Mouse (Mus musculus) embryonic facial prominence, embryonic 11.5 days (tissue): Measurements from ENCODE around the gene Ube2d1. TPM values are rescaled to one million over a fixed set of nuclear protein-coding genes. Genes with fewer than 3 reads are reported as not detected.

Experiments
- ATAC-seq: fragments of 200-750 bp; cut with Nextera tagmentation; replicated peaks from 2 replicates; pipeline ENCODE4 v1.8.0; 2017; ENCODE audit warnings: low read depth; ENCODE audit not compliant: insufficient number of reproducible peaks, low FRiP score, low TSS enrichment
- DNase-seq: peaks from one replicate; pipeline ENCODE4 v3.0.0-alpha.2; 2015; ENCODE audit warnings: low spot score
- H3K27ac ChIP-seq: fragments of 300-500 bp; sonication (generic); replicated peaks from 2 replicates; pipeline ENCODE4 v1.5.1; 2014; ENCODE audit warnings: mild to moderate bottlenecking, low read depth, low read length, control low read depth
- H3K27me3 ChIP-seq: fragments of 300-500 bp; sonication (generic); 2 replicates; pipeline ENCODE4 v1.6.1; 2014; ENCODE audit warnings: mild to moderate bottlenecking, low read length, moderate library complexity, mixed read lengths; ENCODE audit not compliant: control insufficient read depth, insufficient read depth
- H3K36me3 ChIP-seq: fragments of 300-500 bp; sonication (generic); replicated peaks from 2 replicates; pipeline ENCODE4 v1.6.1; 2014; ENCODE audit warnings: low read depth, mild to moderate bottlenecking, low read length, moderate library complexity, mixed read lengths; ENCODE audit not compliant: control insufficient read depth, insufficient read depth
- H3K4me1 ChIP-seq: fragments of 300-500 bp; sonication (generic); 2 replicates; pipeline ENCODE4 v1.6.1; 2014; ENCODE audit warnings: low read length, mixed read lengths; ENCODE audit not compliant: control insufficient read depth, insufficient read depth
- H3K4me2 ChIP-seq: fragments of 300-500 bp; sonication (generic); 2 replicates; pipeline ENCODE4 v1.6.1; 2014; ENCODE audit warnings: low read depth, mild to moderate bottlenecking, control low read depth, low read length, moderate library complexity
- H3K4me3 ChIP-seq: fragments of 300-500 bp; sonication (generic); 2 replicates; pipeline ENCODE4 v1.5.1; 2014; ENCODE audit warnings: low read depth, low read length, control low read depth
- H3K9ac ChIP-seq: fragments of 300-500 bp; sonication (generic); replicated peaks from 2 replicates; pipeline ENCODE4 v1.6.1; 2014; ENCODE audit warnings: mild to moderate bottlenecking, control low read depth, low read length
- H3K9me3 ChIP-seq: fragments of 300-500 bp; sonication (generic); replicated peaks from 2 replicates; pipeline ENCODE4 v1.6.1; 2016; ENCODE audit warnings: mild to moderate bottlenecking, low read length, inconsistent platforms, mixed read lengths; ENCODE audit not compliant: control insufficient read depth
- WGBS: fragments of 180-500 bp; shearing (Covaris S2); extraction: QIAGEN DNeasy Blood & Tissue Kit; methylation state at CpG from one replicate; pipeline ENCODE4 v1.1.7; 2014; 5-methylcytosine and 5-hydroxymethylcytosine counted together
- polyA plus RNA-seq: library from polyadenylated mRNA; unstranded; fragments of >200 nt; fragmentation: Nextera tagmentation; extraction: Ambion mirVana; gene quantifications from 2 replicates; pipeline ENCODE4 v1.2.1, GENCODE M21; 2014

The Ube2d1 gene
- polyA plus RNA-seq, 1 experiment from 2014 or later, result 158 TPM

DNA sequence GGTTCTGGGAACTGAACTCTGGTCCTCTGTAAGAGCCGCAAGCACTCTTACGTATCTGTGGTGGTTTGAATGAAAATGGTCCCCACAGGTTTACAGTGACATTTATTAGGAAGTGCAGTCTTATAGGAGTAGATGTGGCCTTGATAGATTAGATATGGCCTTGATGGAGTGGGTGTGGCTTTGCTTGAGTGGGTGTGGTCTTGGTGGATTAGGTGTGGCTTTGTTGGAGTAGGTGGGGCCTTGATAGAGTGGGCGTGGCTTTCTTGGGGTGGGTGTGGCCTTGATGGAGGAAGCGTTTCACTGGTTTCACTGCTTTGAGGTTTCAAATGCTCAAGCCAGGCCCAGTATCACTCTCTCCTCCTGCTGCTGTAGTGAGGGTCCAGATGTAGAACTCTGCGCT is 23.1 kb upstream of the Ube2d1 start:
- Histone ChIP-seq H3K27me3 (no peaks in the 10 kb centered on the region), H3K27ac (no peak overlapping the region), H3K9ac (no peak overlapping the region), H3K9me3 (no peaks in the 10 kb centered on the region), H3K4me3 (no peak overlapping the region), H3K4me2 (no peak overlapping the region), H3K36me3 (no peaks in the 10 kb centered on the region), H3K4me1 (no peaks in the 10 kb centered on the region)
- ATAC-seq (no peak), DNase-seq (no peak)
- WGBS, result 90% methylated on average over 5 of the region's 5 CpGs

GRCm38 (mm10) chr10:71306759-71307158 is 21.7 kb upstream of the Ube2d1 start:
- Histone ChIP-seq H3K9ac (no peak overlapping the region), H3K27me3 (no peaks in the 10 kb centered on the region), H3K4me3 (no peak overlapping the region), H3K4me2 (no peak overlapping the region), H3K27ac (no peak overlapping the region), H3K36me3 (no peaks in the 10 kb centered on the region), H3K4me1 (no peaks in the 10 kb centered on the region), H3K9me3 (no peaks in the 10 kb centered on the region)
- no peak for ATAC-seq
- DNase-seq, result no peak
- 63% methylated on average over 6 of the region's 6 CpGs for WGBS

- no peaks in the 10 kb centered on the region for H3K4me1 ChIP-seq
- H3K4me2 ChIP-seq, result 0 out of 2 replicates have a peak overlapping the region, but pooled peaks have one; percentile 19
- ATAC-seq (no peak), DNase-seq (peak; percentile 65)
- H3K9me3 ChIP-seq, result no peaks in the 10 kb centered on the region
- H3K27me3 ChIP-seq, result no peaks in the 10 kb centered on the region
- H3K9ac ChIP-seq, result no peak overlapping the region
- WGBS, result 22% methylated on average over 6 of the region's 6 CpGs
- no peak overlapping the region for H3K4me3 ChIP-seq
- H3K27ac ChIP-seq, result no peak overlapping the region
- no peaks in the 10 kb centered on the region for H3K36me3 ChIP-seq
Observed at GRCm38 (mm10) chr10:71306190-71306589, 21.1 kb upstream of the Ube2d1 start.

GRCm38 (mm10) chr10:71302490-71302889 is 17.4 kb upstream of the Ube2d1 start:
- ATAC-seq, result no peak
- WGBS, result 26% methylated on average over 5 of the region's 5 CpGs
- Histone ChIP-seq H3K9ac (no peak overlapping the region), H3K4me3 (no peak overlapping the region), H3K4me1 (no peaks in the 10 kb centered on the region), H3K36me3 (no peaks in the 10 kb centered on the region), H3K9me3 (no peaks in the 10 kb centered on the region), H3K27ac (no peak overlapping the region), H3K4me2 (no peak overlapping the region), H3K27me3 (no peaks in the 10 kb centered on the region)
- DNase-seq, result peak; percentile 51

GRCm38 (mm10) chr10:71300161-71300560 is 15.1 kb upstream of the Ube2d1 start:
- Histone ChIP-seq H3K4me3 (no peak overlapping the region), H3K36me3 (no peaks in the 10 kb centered on the region), H3K4me2 (no peak overlapping the region), H3K9me3 (no peaks in the 10 kb centered on the region), H3K27ac (no peak overlapping the region), H3K4me1 (no peaks in the 10 kb centered on the region), H3K9ac (no peak overlapping the region), H3K27me3 (no peaks in the 10 kb centered on the region)
- ATAC-seq (no peak), DNase-seq (no peak)
- 82% methylated on average over 16 of the region's 16 CpGs for WGBS

DNA sequence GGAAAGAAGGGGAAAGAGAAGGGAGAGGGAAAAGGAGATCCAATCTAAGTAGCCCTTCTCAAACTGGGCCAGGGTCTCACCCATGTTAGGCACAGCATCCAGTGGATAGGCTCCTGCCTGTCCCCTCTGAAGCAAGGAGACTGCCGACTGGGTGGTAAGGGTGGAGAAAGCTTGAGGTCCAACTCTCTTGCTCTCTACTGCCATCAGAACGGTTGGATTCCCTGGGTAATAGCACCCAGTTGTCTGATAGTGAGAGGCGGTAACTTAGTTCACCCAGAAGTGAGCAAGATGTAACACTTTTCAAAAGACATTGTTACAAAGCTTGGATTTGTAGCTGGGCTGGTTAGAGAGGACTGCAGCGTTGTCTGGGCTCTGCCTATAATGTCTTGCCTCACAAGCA is 8.2 kb upstream of the Ube2d1 start:
- H3K4me2 ChIP-seq, result no peak overlapping the region
- H3K27ac ChIP-seq, result no peak overlapping the region
- no peaks in the 10 kb centered on the region for H3K4me1 ChIP-seq
- H3K9me3 ChIP-seq, result no peaks in the 10 kb centered on the region
- no peak overlapping the region for H3K4me3 ChIP-seq
- no peak overlapping the region for H3K9ac ChIP-seq
- DNase-seq, result no peak
- no peaks in the 10 kb centered on the region for H3K27me3 ChIP-seq
- 60% methylated on average over 4 of the region's 4 CpGs for WGBS
- ATAC-seq, result no peak
- no peaks in the 10 kb centered on the region for H3K36me3 ChIP-seq

DNA sequence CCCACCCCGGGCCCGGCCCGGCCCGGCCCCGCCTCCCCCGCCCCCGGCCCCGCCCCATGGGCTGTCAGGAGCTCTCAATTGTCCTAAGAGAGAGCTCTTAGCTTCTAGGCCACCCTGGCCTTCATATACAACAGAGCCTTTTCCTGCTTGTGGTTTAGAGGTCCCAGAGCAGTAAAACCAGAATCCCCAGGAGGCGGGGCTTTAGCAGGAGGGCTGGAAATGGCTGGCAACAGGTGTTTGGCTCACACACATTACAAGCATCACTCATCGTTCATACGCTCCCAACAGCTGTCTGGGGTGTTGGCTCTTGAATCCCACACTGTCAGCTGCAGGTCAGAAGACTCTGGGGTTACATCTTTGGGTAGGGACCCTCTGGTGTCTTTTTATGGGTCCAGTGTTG is 7.2 kb upstream of the Ube2d1 start:
- Histone ChIP-seq H3K36me3 (no peaks in the 10 kb centered on the region), H3K4me2 (peak overlapping the region; percentile 5; the same call in 1 of the 2 replicates), H3K27me3 (no peaks in the 10 kb centered on the region), H3K4me1 (no peaks in the 10 kb centered on the region), H3K9ac (no peak overlapping the region), H3K9me3 (no peaks in the 10 kb centered on the region), H3K4me3 (no peak overlapping the region), H3K27ac (no peak overlapping the region)
- peak; percentile 36 for DNase-seq
- WGBS, result 41% methylated on average over 3 of the region's 11 CpGs
- ATAC-seq, result peak; percentile 64

DNA sequence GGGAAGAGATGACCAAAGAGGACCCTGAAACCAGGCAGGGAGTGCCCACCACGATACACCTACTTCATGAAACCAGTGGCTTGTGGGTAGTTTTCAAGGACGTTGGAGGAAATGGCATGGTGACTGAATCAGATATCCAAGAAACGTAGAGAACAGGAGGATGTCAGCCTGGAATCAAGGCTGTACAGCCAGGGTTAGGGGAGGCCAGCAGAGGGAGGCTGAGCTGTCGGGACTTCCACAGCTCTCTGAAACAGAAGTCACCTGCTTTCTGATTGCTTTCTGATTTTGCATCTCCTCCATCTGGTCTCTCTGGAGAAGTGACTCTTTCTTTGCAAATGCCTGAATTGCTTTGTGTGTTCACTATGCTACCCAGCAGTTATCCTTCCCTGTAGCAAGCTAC is 6.7 kb upstream of the Ube2d1 start:
- Histone ChIP-seq H3K4me3 (no peak overlapping the region), H3K9ac (no peak overlapping the region), H3K27ac (no peak overlapping the region), H3K4me1 (no peaks in the 10 kb centered on the region), H3K36me3 (no peaks in the 10 kb centered on the region), H3K9me3 (no peaks in the 10 kb centered on the region), H3K27me3 (no peaks in the 10 kb centered on the region), H3K4me2 (no peak overlapping the region; the same call in 1 of the 2 replicates)
- WGBS, result 20% methylated on average over 4 of the region's 4 CpGs
- DNase-seq, result no peak
- ATAC-seq, result peak; percentile 40; the same call in 1 of the 2 replicates
